Mouse (Mus musculus) cerebellum, postnatal 14 days (tissue): ENCODE data around the gene Samt3.

Experiments
- DNase-seq, 2 experiments: peaks; one replicate each; pipeline ENCODE4 v3.0.0; 2021; ENCODE audit warnings: mixed read lengths in 2 of 2

Samt3 gene

GRCm38 (mm10) chrX:86043899-86044298 is at the start of gene Samt3:
TSS of gene Samt3 (plus strand) at chrX:86044199.
- DNase-seq = no peak

GRCm38 (mm10) chrX:86016591-86016990 is 27.4 kb upstream of the Samt3 start:
- no peak for DNase-seq

- no peak for DNase-seq
These were observed 44.7 kb downstream of the Samt3 start for GRCm38 (mm10) chrX:86088672-86089071.
